Mouse (Mus musculus) small intestine, adult 2 months (tissue): ENCODE results near the gene Rnaseh2b. TPM values are rescaled to one million over a fixed set of nuclear protein-coding genes. Genes with fewer than 3 reads are reported as not detected.

Experiments
- H3K27ac ChIP-seq: fragments of 200-500 bp; 2 replicates; pipeline ENCODE4 v1.5.1; 2012; ENCODE audit warnings: low read depth, low read length, control low read depth, inconsistent platforms; ENCODE audit not compliant: insufficient read depth
- H3K27me3 ChIP-seq: fragments of 200-500 bp; 2 replicates; pipeline ENCODE4 v1.6.1; 2012; ENCODE audit warnings: mild to moderate bottlenecking, moderate library complexity, low read length, inconsistent platforms; ENCODE audit not compliant: control insufficient read depth, insufficient read depth
- H3K36me3 ChIP-seq: fragments of 200-500 bp; 2 replicates; pipeline ENCODE4 v1.6.1; 2012; ENCODE audit warnings: mild to moderate bottlenecking, low read length, control low read depth, inconsistent platforms; ENCODE audit not compliant: control insufficient read depth, insufficient read depth
- H3K4me1 ChIP-seq: fragments of 200-500 bp; 2 replicates; pipeline ENCODE4 v1.6.1; 2012; ENCODE audit warnings: low read length, inconsistent platforms, mixed read lengths; ENCODE audit not compliant: control insufficient read depth, insufficient read depth, insufficient read length
- H3K4me3 ChIP-seq: fragments of 200-500 bp; 2 replicates; pipeline ENCODE4 v1.5.1; 2012; ENCODE audit warnings: low read depth, mild to moderate bottlenecking, control low read depth, inconsistent platforms, low read length, moderate library complexity
- CTCF ChIP-seq: fragments of 200-500 bp; IDR thresholded peaks from 2 replicates; pipeline ENCODE4 v1.5.1; 2012; ENCODE audit warnings: low read depth, mild to moderate bottlenecking, control low read depth, inconsistent platforms, low read length, moderate library complexity, mixed read lengths; ENCODE audit not compliant: insufficient replicate concordance, insufficient read length; ENCODE audit errors: extremely low read depth
- POLR2A ChIP-seq: fragments of 200-500 bp; IDR thresholded peaks from 2 replicates; pipeline ENCODE4 v1.6.1; 2012; ENCODE audit warnings: low read depth, mild to moderate bottlenecking, control low read depth, inconsistent platforms, low read length, moderate library complexity
- WGBS: fragments of 180-500 bp; shearing (Covaris S2); methylation state at CpG from one replicate; pipeline ENCODE4 v1.1.7; 2018; 5-methylcytosine and 5-hydroxymethylcytosine counted together
- polyA plus RNA-seq: library from polyadenylated mRNA; depleted of rRNA; stranded (reverse); fragments of >200 nt; gene quantifications from 2 replicates; pipeline ENCODE4 v1.2.3, GENCODE M21; 2012

Gene Rnaseh2b
- polyA plus RNA-seq, 1 experiment, result 0.65 TPM

DNA sequence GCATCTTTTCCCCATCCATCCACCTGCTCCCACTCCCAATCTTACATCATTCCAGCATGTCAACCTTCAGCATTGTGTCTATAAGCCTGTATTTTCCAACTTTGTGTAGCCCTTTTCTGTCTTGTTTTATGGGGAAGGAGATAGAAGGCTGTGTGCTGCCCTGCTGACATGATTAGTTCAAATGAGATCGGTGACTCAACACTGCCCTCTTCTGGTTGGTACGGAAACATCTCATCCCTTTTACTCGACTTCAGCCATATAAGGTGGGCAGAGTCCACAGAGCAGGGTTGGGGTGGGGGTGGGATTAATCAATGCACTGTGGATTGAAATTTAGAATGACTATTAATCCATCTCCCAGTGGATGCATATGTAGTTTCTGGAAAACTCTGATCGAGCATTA is 40.4 kb upstream of the Rnaseh2b start:
- no peak overlapping the region for H3K27ac ChIP-seq
- no peaks in the 10 kb centered on the region for H3K27me3 ChIP-seq
- H3K36me3 ChIP-seq, result no peaks in the 10 kb centered on the region
- H3K4me3 ChIP-seq, result no peak overlapping the region
- 7% methylated on average over 4 of the region's 4 CpGs for WGBS
- peaks cover 9% of the 10 kb centered on the region for H3K4me1 ChIP-seq
- peak; percentile 44; the same call in 1 of the 2 replicates for TF ChIP-seq CTCF
- no peak for TF ChIP-seq POLR2A

DNA sequence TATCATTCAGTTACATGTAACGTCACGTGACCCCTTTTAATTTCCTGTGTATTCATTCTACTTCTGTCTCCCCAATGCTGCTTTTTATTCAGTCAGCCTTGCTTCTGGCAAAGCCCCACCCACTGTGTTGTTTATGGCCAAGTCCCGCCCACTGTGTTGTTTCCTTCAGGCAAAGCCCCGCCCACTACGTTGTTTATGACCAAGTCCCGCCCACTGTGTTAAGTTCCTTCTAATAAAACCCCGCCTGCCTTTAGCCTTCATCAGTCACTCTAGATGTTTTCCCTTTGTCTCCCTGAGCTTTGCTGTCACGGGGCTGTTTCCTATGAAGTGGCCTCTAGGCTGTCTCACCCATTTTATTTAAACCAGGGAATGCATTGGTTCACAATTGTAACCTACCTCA is 38.0 kb upstream of the Rnaseh2b start:
- TF ChIP-seq POLR2A, result no peak
- TF ChIP-seq CTCF, result no peak
- WGBS, result 38% methylated on average over 8 of the region's 8 CpGs
- Histone ChIP-seq H3K4me3 (no peak overlapping the region), H3K4me1 (no peaks in the 10 kb centered on the region), H3K27ac (no peak overlapping the region), H3K27me3 (no peaks in the 10 kb centered on the region), H3K36me3 (no peaks in the 10 kb centered on the region)

- Histone ChIP-seq H3K4me1 (no peaks in the 10 kb centered on the region), H3K27ac (no peak overlapping the region), H3K36me3 (no peaks in the 10 kb centered on the region), H3K27me3 (no peaks in the 10 kb centered on the region), H3K4me3 (no peak overlapping the region)
- TF ChIP-seq CTCF, result no peak
- TF ChIP-seq POLR2A, result no peak
- WGBS, result 72% methylated on average over 5 of the region's 5 CpGs
These were observed 36.3 kb upstream of the Rnaseh2b start for GRCm38 (mm10) chr14:62256066-62256465.

DNA sequence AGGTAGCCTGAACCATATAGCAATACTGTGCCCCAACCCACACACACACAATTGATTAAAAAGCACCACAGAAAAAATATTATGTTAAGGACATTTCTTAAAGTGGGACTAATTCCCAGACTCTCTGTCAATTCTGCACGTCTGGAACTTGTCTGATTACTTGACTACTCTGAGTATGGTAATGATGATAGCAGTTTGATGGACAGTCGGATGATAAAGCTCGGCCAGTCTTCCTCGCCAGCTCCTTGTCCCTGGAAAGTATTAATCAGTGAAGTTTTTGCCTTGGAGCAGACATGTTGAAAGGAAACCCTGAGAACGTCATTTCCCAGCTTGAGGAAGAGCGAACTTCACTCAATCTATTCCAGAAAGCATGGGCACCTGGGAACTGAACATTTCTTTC is 34.3 kb upstream of the Rnaseh2b start:
- no peak for TF ChIP-seq POLR2A
- no peak for TF ChIP-seq CTCF
- Histone ChIP-seq H3K4me1 (no peaks in the 10 kb centered on the region), H3K27me3 (no peaks in the 10 kb centered on the region), H3K27ac (no peak overlapping the region), H3K36me3 (no peaks in the 10 kb centered on the region), H3K4me3 (no peak overlapping the region)
- WGBS, result 71% methylated on average over 6 of the region's 6 CpGs

- H3K36me3 ChIP-seq, result no peaks in the 10 kb centered on the region
- H3K4me1 ChIP-seq, result no peaks in the 10 kb centered on the region
- no peaks in the 10 kb centered on the region for H3K27me3 ChIP-seq
- H3K27ac ChIP-seq, result no peak overlapping the region
- WGBS, result 68% methylated on average over 10 of the region's 10 CpGs
- no peak for TF ChIP-seq POLR2A
- no peak for TF ChIP-seq CTCF
- no peak overlapping the region for H3K4me3 ChIP-seq
These were observed 33.3 kb upstream of the Rnaseh2b start for GRCm38 (mm10) chr14:62258978-62259536.

DNA sequence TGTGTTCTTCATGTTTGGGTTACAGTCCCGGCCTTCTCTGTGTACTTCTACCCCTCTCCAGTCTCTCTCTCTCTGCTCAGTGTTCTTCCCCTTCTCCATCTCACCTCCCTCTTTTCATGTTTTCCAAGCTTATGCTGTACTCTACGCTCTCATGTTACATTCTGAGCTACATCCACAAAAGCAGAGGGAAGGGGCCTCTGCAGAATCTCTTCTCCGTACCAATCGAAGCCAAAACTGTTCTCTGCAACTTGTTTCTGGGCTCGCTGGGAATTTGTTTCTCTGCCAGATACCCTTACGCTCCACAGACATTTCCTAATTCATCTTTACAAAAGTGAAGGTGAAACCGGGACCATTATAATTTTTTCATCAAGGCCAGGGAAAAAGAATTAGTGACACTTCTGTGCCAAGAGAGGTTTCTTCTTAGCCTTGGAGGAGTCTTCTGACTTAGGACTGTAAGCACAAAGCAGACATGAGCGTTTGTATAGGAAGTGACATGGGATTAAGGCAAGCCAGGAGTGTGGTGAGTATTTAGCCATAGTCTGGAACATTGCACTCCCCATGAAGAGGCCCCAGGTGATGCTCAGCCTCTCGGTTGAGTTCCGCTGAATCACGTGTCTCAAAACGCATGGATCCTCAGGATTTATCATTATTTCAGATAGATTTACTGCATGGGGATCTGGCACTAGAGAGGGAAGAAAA is 21.5 kb upstream of the Rnaseh2b start:
- Histone ChIP-seq H3K36me3 (no peaks in the 10 kb centered on the region), H3K27me3 (no peaks in the 10 kb centered on the region), H3K4me1 (no peaks in the 10 kb centered on the region), H3K27ac (no peak overlapping the region), H3K4me3 (no peak overlapping the region)
- WGBS, result 84% methylated on average over 12 of the region's 12 CpGs
- no peak for TF ChIP-seq POLR2A
- TF ChIP-seq CTCF, result no peak

- no peak overlapping the region for H3K4me3 ChIP-seq
- 87% methylated on average over 3 of the region's 3 CpGs for WGBS
- H3K4me1 ChIP-seq, result no peaks in the 10 kb centered on the region
- TF ChIP-seq POLR2A, result no peak
- no peaks in the 10 kb centered on the region for H3K27me3 ChIP-seq
- H3K27ac ChIP-seq, result no peak overlapping the region
- no peaks in the 10 kb centered on the region for H3K36me3 ChIP-seq
These were observed 18.8 kb upstream of the Rnaseh2b start for GRCm38 (mm10) chr14:62273604-62274003.
